Comparison of ENCODE assay signal across 31 mouse cellular contexts in the genomic region with DNA sequence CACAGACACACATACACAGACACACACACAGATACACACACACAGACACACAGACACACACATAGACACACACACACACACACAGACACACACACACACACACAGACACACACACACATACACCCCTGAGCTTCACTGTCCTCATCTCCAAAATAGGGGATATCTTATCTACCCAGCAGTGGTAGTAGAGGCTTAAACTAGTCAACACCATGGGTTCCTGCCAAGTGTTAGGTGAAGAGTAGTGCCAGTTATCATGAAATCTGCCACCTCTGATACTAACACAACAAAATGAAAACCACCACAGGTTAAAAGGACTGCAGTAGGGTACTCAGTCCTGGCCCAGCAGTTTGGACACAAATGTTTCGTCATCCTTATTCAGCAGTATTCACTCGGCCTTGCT. TPM values are rescaled to one million over a fixed set of nuclear protein-coding genes. Genes with fewer than 3 reads are reported as not detected.
DNase-seq lines count a peak whose midpoint lies in the region; ATAC-seq and TF ChIP-seq lines count a peak whose summit lies in the region.
"Had no signal": no experiment of that assay in that cellular context is flagged by ENCODE, and none has a peak within 500 bp of the region (broad histone marks: within the 10 kb centered on the region; RNA-seq: fewer than 3 reads in every experiment).

No protein-coding gene starts in this region.

- no peaks in the 10 kb centered on the region for H3K9me3 ChIP-seq in liver, embryonic 11.5 days (ENCODE audit: control insufficient read depth, low read length)
- no peaks in the 10 kb centered on the region for H3K9me3 ChIP-seq in liver, embryonic 12.5 days (replicated peaks)
- no peaks in the 10 kb centered on the region for H3K9me3 ChIP-seq in liver, postnatal 0 days (ENCODE audit: low read length)
- no peaks in the 10 kb centered on the region for H3K9me3 ChIP-seq in midbrain, embryonic 13.5 days
- H3K9me3 ChIP-seq in midbrain, postnatal 0 days (ENCODE audit: low read length): no peaks in the 10 kb centered on the region
- no peaks in the 10 kb centered on the region for H3K9me3 ChIP-seq in midbrain, embryonic 10.5 days (replicated peaks)
- H3K9me3 ChIP-seq: embryonic facial prominence, embryonic 10.5 days; embryonic facial prominence, embryonic 13.5 days; forebrain, embryonic 10.5 days; forebrain, embryonic 13.5 days; G1E; heart, embryonic 12.5 days; heart, embryonic 15.5 days; hindbrain, embryonic 10.5 days; hindbrain, embryonic 13.5 days had no signal

- TF ChIP-seq EP300 in liver, postnatal 0 days (IDR thresholded peaks at IDR 0.05; ENCODE audit: low read depth): no peak

- H3K9ac ChIP-seq in liver, embryonic 11.5 days (ENCODE audit: low read depth, low read length): no peak overlapping the region
- no peak overlapping the region for H3K9ac ChIP-seq in liver, embryonic 12.5 days
- H3K9ac ChIP-seq in liver, postnatal 0 days (replicated peaks): no peak overlapping the region
- no peak overlapping the region for H3K9ac ChIP-seq in midbrain, embryonic 13.5 days (replicated peaks)
- no peak overlapping the region for H3K9ac ChIP-seq in midbrain, postnatal 0 days (replicated peaks; ENCODE audit: low read length, poor library complexity, severe bottlenecking)
- H3K9ac ChIP-seq: embryonic facial prominence, embryonic 13.5 days; forebrain, embryonic 13.5 days; heart, embryonic 12.5 days; heart, embryonic 15.5 days; hindbrain, embryonic 13.5 days had no signal

- no peak for TF ChIP-seq CTCF in liver, postnatal 0 days (IDR thresholded peaks at IDR 0.05; ENCODE audit: low read depth)
- no peak for TF ChIP-seq CTCF in midbrain, postnatal 0 days (IDR thresholded peaks at IDR 0.05)

- no peak for DNase-seq in liver, embryonic 11.5 days (ENCODE audit: low spot score)
- DNase-seq in liver: no peak
- no peak for DNase-seq in liver, postnatal 0 days
- no peak for DNase-seq in midbrain, postnatal 0 days (ENCODE audit: low spot score)
- no peak for DNase-seq in midbrain, embryonic 10.5 days (ENCODE audit: low spot score)
- DNase-seq: adrenal gland, adult 2 months; adrenal gland, postnatal 14 days; B cell, adult 2 months; cerebellum, adult 11-12 months; cerebellum, adult 8-10 months; cerebellum, postnatal 10 days; cerebellum, postnatal 36 days; embryo, embryonic 11 days; gastrocnemius, postnatal 10 days; gastrocnemius, postnatal 36 days; heart, postnatal 10 days; heart, postnatal 36 days had no signal

- 80% methylated on average over 2 of the region's 2 CpGs for WGBS in liver, embryonic 11.5 days
- 54% methylated on average over 2 of the region's 2 CpGs for WGBS in liver, embryonic 12.5 days (ENCODE audit: insufficient replicate concordance)
- WGBS in liver, postnatal 0 days (ENCODE audit: insufficient replicate concordance): 53% methylated on average over 2 of the region's 2 CpGs
- WGBS in midbrain, embryonic 13.5 days: 87% methylated on average over 2 of the region's 2 CpGs
- 85% methylated on average over 2 of the region's 2 CpGs for WGBS in midbrain, postnatal 0 days
- 93% methylated on average over 2 of the region's 2 CpGs for WGBS in midbrain, embryonic 10.5 days

- H3K4me3 ChIP-seq in liver, embryonic 11.5 days (ENCODE audit: low read depth, low read length): no peak overlapping the region
- no peak overlapping the region for H3K4me3 ChIP-seq in liver, embryonic 12.5 days
- no peak overlapping the region for H3K4me3 ChIP-seq in liver, postnatal 0 days (ENCODE audit: low read depth, low read length)
- no peak overlapping the region for H3K4me3 ChIP-seq in midbrain, embryonic 13.5 days (replicated peaks)
- no peak overlapping the region for H3K4me3 ChIP-seq in midbrain, postnatal 0 days (ENCODE audit: low read depth, low read length)
- no peak overlapping the region for H3K4me3 ChIP-seq in midbrain, embryonic 10.5 days
- H3K4me3 ChIP-seq: embryonic facial prominence, embryonic 10.5 days; embryonic facial prominence, embryonic 13.5 days; forebrain, embryonic 10.5 days; forebrain, embryonic 13.5 days; heart, embryonic 12.5 days; heart, embryonic 15.5 days; hindbrain, embryonic 10.5 days; hindbrain, embryonic 13.5 days had no signal

- H3K27me3 ChIP-seq in liver, embryonic 11.5 days (replicated peaks; ENCODE audit: control insufficient read depth, insufficient read depth, low read length): no peaks in the 10 kb centered on the region
- no peaks in the 10 kb centered on the region for H3K27me3 ChIP-seq in liver, embryonic 12.5 days (replicated peaks)
- H3K27me3 ChIP-seq in liver, postnatal 0 days (ENCODE audit: insufficient read depth, low read length): no peaks in the 10 kb centered on the region
- no peaks in the 10 kb centered on the region for H3K27me3 ChIP-seq in midbrain, embryonic 13.5 days
- H3K27me3 ChIP-seq in midbrain, postnatal 0 days (ENCODE audit: insufficient read depth, low read length): no peaks in the 10 kb centered on the region
- H3K27me3 ChIP-seq in midbrain, embryonic 10.5 days (ENCODE audit: low read depth, poor library complexity, severe bottlenecking): no peaks in the 10 kb centered on the region
- H3K27me3 ChIP-seq: CH12.LX; embryonic facial prominence, embryonic 13.5 days; forebrain, embryonic 13.5 days; heart, embryonic 12.5 days; heart, embryonic 15.5 days; hindbrain, embryonic 13.5 days had no signal

- no peak overlapping the region for H3K27ac ChIP-seq in liver, embryonic 11.5 days (ENCODE audit: low read depth, low read length)
- H3K27ac ChIP-seq in liver, embryonic 12.5 days: 0 out of 2 replicates have a peak overlapping the region, but pooled peaks have one; percentile 20
- no peak overlapping the region for H3K27ac ChIP-seq in liver, postnatal 0 days (ENCODE audit: low read depth)
- H3K27ac ChIP-seq in midbrain, embryonic 13.5 days: no peak overlapping the region
- no peak overlapping the region for H3K27ac ChIP-seq in midbrain, postnatal 0 days (ENCODE audit: low read depth, low read length)
- H3K27ac ChIP-seq in midbrain, embryonic 10.5 days (replicated peaks): no peak overlapping the region
- H3K27ac ChIP-seq: embryonic facial prominence, embryonic 10.5 days; embryonic facial prominence, embryonic 13.5 days; forebrain, embryonic 10.5 days; forebrain, embryonic 13.5 days; heart, embryonic 15.5 days; hindbrain, embryonic 10.5 days; hindbrain, embryonic 13.5 days had no signal

- ATAC-seq in liver, embryonic 11.5 days (replicated peaks; ENCODE audit: low FRiP score): peak; percentile 53
- peak; percentile 71 for ATAC-seq in liver, embryonic 12.5 days
- ATAC-seq in liver, postnatal 0 days: 0 out of 2 replicates have a peak, but pooled peaks have one; percentile 23
- ATAC-seq in midbrain, embryonic 13.5 days: no peak
- ATAC-seq in midbrain, postnatal 0 days (ENCODE audit: low FRiP score): no peak
- ATAC-seq: forebrain, embryonic 13.5 days; forebrain, embryonic 16.5 days; hindbrain, embryonic 16.5 days had no signal

- H3K4me2 ChIP-seq in liver, embryonic 11.5 days: no peak overlapping the region
- no peak overlapping the region for H3K4me2 ChIP-seq in liver, embryonic 12.5 days
- H3K4me2 ChIP-seq in liver, postnatal 0 days (ENCODE audit: low read depth, low read length): no peak overlapping the region
- no peak overlapping the region for H3K4me2 ChIP-seq in midbrain, embryonic 13.5 days (replicated peaks)
- H3K4me2 ChIP-seq in midbrain, postnatal 0 days (ENCODE audit: low read depth, low read length, poor library complexity, severe bottlenecking): no peak overlapping the region
- H3K4me2 ChIP-seq: embryonic facial prominence, embryonic 13.5 days; forebrain, embryonic 13.5 days; heart, embryonic 12.5 days; heart, embryonic 15.5 days; hindbrain, embryonic 13.5 days had no signal

- no peaks in the 10 kb centered on the region for H3K36me3 ChIP-seq in liver, embryonic 11.5 days (ENCODE audit: control insufficient read depth, insufficient read depth, low read length)
- H3K36me3 ChIP-seq in liver, embryonic 12.5 days: no peaks in the 10 kb centered on the region
- no peaks in the 10 kb centered on the region for H3K36me3 ChIP-seq in liver, postnatal 0 days (replicated peaks; ENCODE audit: insufficient read depth, low read length)
- no peaks in the 10 kb centered on the region for H3K36me3 ChIP-seq in midbrain, embryonic 13.5 days
- H3K36me3 ChIP-seq in midbrain, postnatal 0 days (ENCODE audit: insufficient read depth, low read length): no peaks in the 10 kb centered on the region
- no peaks in the 10 kb centered on the region for H3K36me3 ChIP-seq in midbrain, embryonic 10.5 days
- H3K36me3 ChIP-seq: embryonic facial prominence, embryonic 10.5 days; embryonic facial prominence, embryonic 13.5 days; forebrain, embryonic 10.5 days; G1E; heart, embryonic 12.5 days; heart, embryonic 15.5 days; hindbrain, embryonic 10.5 days; hindbrain, embryonic 13.5 days had no signal

- H3K4me1 ChIP-seq in liver, embryonic 11.5 days (replicated peaks; ENCODE audit: control insufficient read depth, insufficient read depth, low read length): peaks cover 6% of the 10 kb centered on the region; the same call in 1 of the 2 replicates
- peaks cover 22% of the 10 kb centered on the region for H3K4me1 ChIP-seq in liver, embryonic 12.5 days
- H3K4me1 ChIP-seq in liver, postnatal 0 days (ENCODE audit: insufficient read depth): peaks cover 4% of the 10 kb centered on the region; the same call in 1 of the 2 replicates
- peaks cover 8% of the 10 kb centered on the region for H3K4me1 ChIP-seq in midbrain, embryonic 13.5 days (replicated peaks)
- 0 out of 2 replicates have a peak, but pooled peaks cover 4% of the 10 kb centered on the region for H3K4me1 ChIP-seq in midbrain, postnatal 0 days (ENCODE audit: insufficient read depth, low read length)
- peaks cover 10% of the 10 kb centered on the region for H3K4me1 ChIP-seq in midbrain, embryonic 10.5 days

RNA-seq across cellular contexts. Expression of a gene that starts 43.4 kb away (rescaled TPM):
- 110 and 113 TPM in 2 replicates for polyA plus RNA-seq in liver, embryonic 11.5 days (2014; fragmentation: Nextera tagmentation; extraction: Ambion mirVana)
- polyA plus RNA-seq in liver, embryonic 12.5 days (2016; fragmentation: Nextera tagmentation; extraction: Ambion mirVana): 70.2 and 74.5 TPM in 2 replicates
- 18.8 and 21.6 TPM in 2 replicates for polyA plus RNA-seq in liver, postnatal 0 days (2015; fragmentation: Nextera tagmentation; extraction: Ambion mirVana)
- 225 and 231 TPM in 2 replicates for polyA plus RNA-seq in midbrain, embryonic 13.5 days (2015; fragmentation: Nextera tagmentation; extraction: Ambion mirVana)
- 148 and 156 TPM in 2 replicates for total RNA-seq in midbrain, postnatal 0 days (2014; rRNA removed)
- 167 and 170 TPM in 2 replicates for polyA plus RNA-seq in midbrain, postnatal 0 days (2015; fragmentation: Nextera tagmentation; extraction: Ambion mirVana)
- 148 and 159 TPM in 2 replicates for polyA plus RNA-seq in midbrain, embryonic 10.5 days (2016; fragmentation: Nextera tagmentation; extraction: Ambion mirVana)

Comparison
In these comparisons a context has a peak if more than half of its experiments do, and no peak if none do; other contexts are left out.
1. ATAC-seq: peak in liver, embryonic 11.5 days (single experiment), liver, embryonic 12.5 days (single experiment) and liver, postnatal 0 days (single experiment); none in midbrain, embryonic 13.5 days (single experiment) and midbrain, postnatal 0 days (single experiment).